Mouse (Mus musculus) small intestine, adult 2 months (tissue): ENCODE data around the gene Wwox.

Experiments
- CTCF ChIP-seq: fragments of 200-500 bp; IDR thresholded peaks from 2 replicates; pipeline ENCODE4 v1.5.1; 2012; ENCODE audit warnings: low read depth, mild to moderate bottlenecking, control low read depth, inconsistent platforms, low read length, moderate library complexity, mixed read lengths; ENCODE audit not compliant: insufficient replicate concordance, insufficient read length; ENCODE audit errors: extremely low read depth
- POLR2A ChIP-seq: fragments of 200-500 bp; IDR thresholded peaks from 2 replicates; pipeline ENCODE4 v1.6.1; 2012; ENCODE audit warnings: low read depth, mild to moderate bottlenecking, control low read depth, inconsistent platforms, low read length, moderate library complexity

DNA sequence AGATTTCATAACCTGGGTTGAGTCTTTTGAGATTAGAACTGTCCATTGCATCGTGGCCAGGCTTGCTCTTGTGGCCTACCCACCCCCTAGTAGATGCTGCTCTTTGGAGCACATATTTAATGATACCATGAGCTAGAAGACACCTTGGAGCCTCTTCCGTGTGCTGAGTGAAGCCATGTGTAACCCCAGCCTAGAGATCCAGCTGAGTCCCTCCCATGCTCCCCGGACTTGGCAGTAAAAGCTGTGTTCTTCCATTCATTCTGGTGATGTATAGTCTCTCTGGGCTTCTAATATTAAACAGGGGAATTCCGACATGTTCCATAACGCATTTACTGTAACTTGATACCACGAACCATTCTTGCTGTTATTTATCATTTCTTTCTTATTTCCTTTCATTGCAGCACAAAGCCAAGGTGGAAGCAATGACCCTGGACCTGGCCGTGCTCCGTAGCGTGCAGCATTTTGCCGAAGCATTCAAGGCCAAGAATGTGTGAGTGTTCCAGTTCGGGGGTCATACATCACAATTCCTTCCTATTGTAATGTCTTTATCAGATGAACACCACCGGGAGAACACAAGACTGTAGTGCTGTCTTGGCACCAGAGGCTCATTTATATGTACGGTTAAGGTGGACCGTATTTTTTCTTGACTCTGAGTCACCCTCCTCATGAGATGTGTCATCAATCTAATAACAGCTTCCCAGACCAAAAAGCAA, 240.1 kb downstream of the Wwox start:
- TF ChIP-seq CTCF (no peak), POLR2A (no peak)
